ENCODE assay signal across 34 mouse cellular contexts in the genomic region with DNA sequence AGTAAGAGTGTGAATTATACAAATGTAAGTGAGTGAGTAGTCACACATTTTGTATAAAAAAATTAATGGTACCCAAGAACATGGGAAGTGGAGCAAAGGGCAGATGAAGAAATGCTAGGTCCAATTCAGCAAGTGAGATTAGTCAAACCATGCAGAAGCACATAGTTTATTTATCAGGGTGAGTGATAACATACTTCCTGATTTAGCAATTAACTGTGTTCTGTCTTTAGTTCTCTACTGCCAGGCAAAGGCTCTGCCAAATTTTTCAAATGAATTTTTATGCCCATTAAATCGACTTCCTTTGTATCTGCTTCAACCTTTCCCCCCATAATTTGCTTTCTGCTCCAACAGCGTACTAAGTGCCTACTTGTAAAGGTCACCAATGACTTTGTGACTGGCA.
"Had no signal": no experiment of that assay in that cellular context is flagged by ENCODE, and none has a peak within 500 bp of the region (broad histone marks: within the 10 kb centered on the region; RNA-seq: fewer than 3 reads in every experiment).

No protein-coding gene starts in this region.

- H3K4me3 ChIP-seq: heart, embryonic 10.5 days; heart, embryonic 12.5 days; heart, embryonic 13.5 days; heart, embryonic 15.5 days; hindbrain, embryonic 10.5 days; hindbrain, embryonic 12.5 days; hindbrain, embryonic 13.5 days; hindbrain, embryonic 15.5 days; intestine, embryonic 15.5 days; kidney, embryonic 15.5 days; layer of hippocampus, adult 2 months had no signal

- DNase-seq: heart, postnatal 10 days; heart, postnatal 14 days; heart, postnatal 36 days; heart, postnatal 4 days; kidney, adult 11 months; kidney, adult 18-20 months; kidney, adult 2 months; kidney, adult 8-10 months; kidney, adult 9 months; kidney, postnatal 10 days; kidney, postnatal 14 days; kidney, postnatal 25 days; kidney, postnatal 36 days; kidney, postnatal 4 days; layer of hippocampus, adult 9-11 months; layer of hippocampus, postnatal 36 days had no signal

- H3K4me2 ChIP-seq: heart, embryonic 11.5 days; heart, embryonic 12.5 days; heart, embryonic 13.5 days; heart, embryonic 15.5 days; hindbrain, embryonic 12.5 days; hindbrain, embryonic 13.5 days; hindbrain, embryonic 14.5 days; hindbrain, embryonic 15.5 days; intestine, embryonic 15.5 days; kidney, embryonic 15.5 days had no signal

- H3K27ac ChIP-seq: heart, embryonic 10.5 days; heart, embryonic 13.5 days; heart, embryonic 15.5 days; hindbrain, embryonic 10.5 days; hindbrain, embryonic 12.5 days; hindbrain, embryonic 13.5 days; hindbrain, embryonic 14.5 days; hindbrain, embryonic 15.5 days; hindbrain, postnatal 0 days; intestine, embryonic 15.5 days; kidney, embryonic 15.5 days; kidney, postnatal 0 days; layer of hippocampus, adult 2 months had no signal

- H3K4me1 ChIP-seq: heart, embryonic 10.5 days; heart, embryonic 12.5 days; heart, embryonic 13.5 days; hindbrain, embryonic 10.5 days; hindbrain, embryonic 12.5 days; hindbrain, embryonic 13.5 days; intestine, embryonic 15.5 days; kidney, embryonic 15.5 days had no signal

- H3K27me3 ChIP-seq: heart, embryonic 12.5 days; heart, embryonic 13.5 days; heart, embryonic 15.5 days; hindbrain, embryonic 12.5 days; hindbrain, embryonic 13.5 days; hindbrain, embryonic 15.5 days; intestine, embryonic 15.5 days; kidney, embryonic 15.5 days had no signal

- H3K9ac ChIP-seq: heart, embryonic 12.5 days; heart, embryonic 13.5 days; heart, embryonic 15.5 days; hindbrain, embryonic 12.5 days; hindbrain, embryonic 13.5 days; hindbrain, embryonic 14.5 days; hindbrain, embryonic 15.5 days; intestine, embryonic 15.5 days; kidney, embryonic 15.5 days had no signal

- ATAC-seq: hindbrain, embryonic 16.5 days; hindbrain, postnatal 0 days; inflammation-experienced regulatory T-cells, adult 6 months; intestine, embryonic 15.5 days; intestine, postnatal 0 days had no signal

- H3K9me3 ChIP-seq: heart, embryonic 10.5 days; heart, embryonic 12.5 days; heart, embryonic 13.5 days; heart, embryonic 15.5 days; hindbrain, embryonic 10.5 days; hindbrain, embryonic 12.5 days; hindbrain, embryonic 13.5 days; hindbrain, embryonic 15.5 days; intestine, embryonic 15.5 days; kidney, embryonic 15.5 days had no signal

- H3K36me3 ChIP-seq: heart, embryonic 10.5 days; heart, embryonic 12.5 days; heart, embryonic 13.5 days; heart, embryonic 15.5 days; hindbrain, embryonic 10.5 days; hindbrain, embryonic 12.5 days; hindbrain, embryonic 13.5 days; hindbrain, embryonic 15.5 days; intestine, embryonic 15.5 days; kidney, embryonic 15.5 days had no signal
